Mouse (Mus musculus) liver, embryonic 14.5 days (tissue): Measurements from ENCODE around the gene Calml4.

Experiments used
- CTCF ChIP-seq: IDR thresholded peaks from 2 replicates; pipeline ENCODE4 v1.5.1; 2016; ENCODE audit warnings: antibody characterized with exemption, low read depth, control low read depth
- EP300 ChIP-seq: IDR thresholded peaks from 2 replicates; pipeline ENCODE4 v1.6.1; 2016; ENCODE audit warnings: antibody characterized with exemption, low read depth

DNA sequence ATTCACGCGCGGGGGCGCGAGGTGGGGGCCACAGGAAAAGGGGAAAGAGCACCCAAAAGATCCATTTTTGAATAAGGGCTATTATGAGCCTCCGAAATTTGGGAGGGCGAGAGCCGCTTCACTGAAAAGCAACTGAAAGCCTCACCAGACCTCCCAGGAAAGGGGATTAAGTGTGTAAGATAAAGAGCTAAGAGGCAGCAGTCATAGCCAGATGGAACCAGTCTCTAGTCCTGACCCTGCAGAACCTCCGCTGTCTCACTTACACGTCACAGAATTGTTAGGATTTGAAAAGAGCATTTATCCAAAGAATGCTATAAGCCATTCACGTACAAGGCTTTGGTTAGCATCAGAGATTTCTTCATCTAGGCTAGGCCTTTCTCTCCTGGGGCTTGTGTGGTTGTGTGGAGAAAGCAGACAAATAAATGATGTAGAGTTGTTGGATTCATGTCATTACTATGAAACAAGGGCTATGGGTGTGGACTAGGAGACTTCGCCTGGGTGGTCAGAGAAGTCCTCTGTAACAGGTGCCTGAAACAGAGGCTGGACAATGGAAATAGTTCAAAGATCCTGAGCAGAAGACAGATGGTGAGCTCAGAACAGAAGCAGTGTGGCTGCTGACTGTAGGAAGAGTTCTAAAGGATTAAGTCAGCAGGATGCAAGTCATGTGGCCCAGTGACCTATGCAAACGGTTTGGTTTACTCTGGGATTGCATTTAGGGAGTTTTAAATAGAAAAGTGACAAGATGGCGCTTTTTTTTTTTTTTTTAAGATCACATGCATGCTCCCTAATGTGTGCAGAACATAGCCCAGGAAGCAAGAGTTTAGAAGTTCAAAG lies 45.4 kb upstream of the Calml4 start:
- TF ChIP-seq CTCF (no peak), EP300 (no peak)
